Mouse (Mus musculus) layer of hippocampus, adult 8-10 months (tissue): ENCODE results near the gene Tada1. TPM values are rescaled to one million over a fixed set of nuclear protein-coding genes. Genes with fewer than 3 reads are reported as not detected.

ENCODE experiments used
- DNase-seq, 2 experiments: peaks; one replicate each; pipeline ENCODE4 v3.0.0; 2022; ENCODE audit warnings: low spot score in 2 of 2
- total RNA-seq, 4 experiments: library from RNA; stranded (reverse); gene quantifications; 2 replicates each; pipeline ENCODE4 v1.2.4; 2022

Tada1 gene
- total RNA-seq, 4 experiments from 2014 or later, result 36.5 to 41.8 (median 39.3) TPM

- DNase-seq, result no peak
Observed at GRCm38 (mm10) chr1:166382626-166383025, 3.7 kb downstream of the Tada1 start.

DNA sequence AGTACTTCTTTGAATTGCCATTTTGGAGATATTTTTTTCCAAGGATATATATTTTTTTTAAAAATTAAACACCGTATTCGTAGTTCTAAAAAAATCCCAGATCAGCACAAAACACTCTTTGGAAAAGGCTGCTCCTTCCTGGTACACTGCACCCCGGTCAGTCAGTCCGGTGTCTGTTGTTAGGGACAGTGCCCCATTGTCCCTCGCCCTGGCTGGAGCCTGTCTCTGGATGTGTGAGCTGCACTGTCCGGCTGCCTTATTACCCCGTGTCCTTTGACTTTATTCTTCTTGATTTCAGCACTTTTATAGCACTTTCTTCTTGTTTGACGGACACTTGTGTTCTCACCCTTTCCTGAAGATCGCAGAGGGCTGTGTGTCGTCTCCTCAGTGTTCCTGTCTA, 5.7 kb downstream of the Tada1 start:
- no peak for DNase-seq

DNA sequence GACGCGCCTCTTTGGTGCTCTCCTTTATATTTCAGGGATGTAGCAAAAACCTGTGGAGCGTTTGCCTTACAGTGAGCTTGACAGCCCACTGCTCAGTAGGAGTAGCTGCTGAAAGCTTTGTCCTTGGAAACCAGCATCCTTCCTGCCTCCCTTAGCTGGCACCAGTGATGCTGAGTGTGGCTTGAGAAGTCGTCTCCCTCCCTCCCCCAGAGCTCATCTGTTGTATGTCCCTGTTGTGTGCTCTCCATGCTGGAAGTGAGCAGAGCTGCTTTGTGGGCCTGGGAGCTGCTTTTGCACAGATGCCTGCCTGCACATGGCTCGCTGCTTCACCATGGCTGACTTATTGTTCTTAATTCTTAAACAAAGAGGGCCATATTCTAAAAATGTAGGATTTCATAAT, 6.5 kb downstream of the Tada1 start:
- peak in 1 of 2 experiments; percentile 42 for DNase-seq

DNA sequence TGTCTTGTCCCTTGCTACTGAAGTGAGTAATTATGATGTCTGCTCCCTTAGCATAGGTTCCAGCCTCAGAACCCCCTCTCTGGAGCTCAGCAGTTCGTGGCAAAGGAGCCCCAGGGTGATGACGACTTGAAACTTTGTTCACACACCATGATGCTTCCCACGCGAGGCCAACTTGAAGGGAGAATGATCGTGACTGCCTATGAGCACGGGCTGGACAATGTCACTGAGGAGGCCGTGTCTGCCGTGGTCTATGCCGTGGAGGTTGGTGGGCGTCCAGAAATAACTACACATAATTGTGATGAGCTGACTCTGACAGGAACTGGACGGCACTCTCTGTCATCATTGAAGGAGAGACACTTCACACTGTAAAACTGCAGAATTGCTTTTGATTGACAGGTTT, 9.6 kb downstream of the Tada1 start:
- DNase-seq, result peak in 1 of 2 experiments; percentile 1

DNA sequence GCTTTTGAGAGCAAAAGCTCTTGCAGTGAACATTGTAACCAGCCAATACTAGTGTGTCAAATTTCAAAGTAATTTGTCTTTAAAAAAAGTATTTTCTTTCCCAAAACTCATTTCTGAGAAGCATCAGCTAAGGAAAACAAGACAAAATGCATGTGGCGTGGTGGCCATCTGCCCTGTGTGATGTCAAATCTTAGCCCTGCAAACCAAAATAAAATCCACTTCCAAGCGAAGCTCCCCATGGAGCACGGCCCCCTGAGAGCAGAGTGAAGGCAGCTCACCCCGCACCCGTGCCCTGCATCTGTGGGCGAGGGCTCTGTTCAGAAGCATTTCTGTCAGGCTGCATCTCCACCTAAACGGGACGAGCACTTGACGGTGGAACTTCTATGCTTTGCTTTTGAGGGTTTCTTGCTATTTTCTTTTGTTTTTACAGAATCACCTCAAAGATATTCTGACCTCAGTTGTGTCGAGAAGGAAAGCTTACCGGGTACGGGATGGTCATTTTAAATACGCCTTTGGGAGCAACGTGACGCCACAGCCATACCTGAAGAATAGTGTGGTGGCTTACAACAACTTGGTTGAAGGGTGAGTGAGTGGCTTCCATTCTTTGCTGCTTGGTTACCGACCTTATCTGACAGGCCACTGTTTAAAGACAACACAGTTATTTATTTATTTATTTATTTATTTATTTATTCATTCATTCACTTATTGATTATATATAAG, 10.7 kb downstream of the Tada1 start:
- no peak for DNase-seq

- peak in 1 of 2 experiments; percentile 1 for DNase-seq
Observed at GRCm38 (mm10) chr1:166391671-166392070, 12.8 kb downstream of the Tada1 start.

- DNase-seq, result peak in 1 of 2 experiments; percentile 0
Observed at GRCm38 (mm10) chr1:166394770-166395169, 15.9 kb downstream of the Tada1 start.

DNA sequence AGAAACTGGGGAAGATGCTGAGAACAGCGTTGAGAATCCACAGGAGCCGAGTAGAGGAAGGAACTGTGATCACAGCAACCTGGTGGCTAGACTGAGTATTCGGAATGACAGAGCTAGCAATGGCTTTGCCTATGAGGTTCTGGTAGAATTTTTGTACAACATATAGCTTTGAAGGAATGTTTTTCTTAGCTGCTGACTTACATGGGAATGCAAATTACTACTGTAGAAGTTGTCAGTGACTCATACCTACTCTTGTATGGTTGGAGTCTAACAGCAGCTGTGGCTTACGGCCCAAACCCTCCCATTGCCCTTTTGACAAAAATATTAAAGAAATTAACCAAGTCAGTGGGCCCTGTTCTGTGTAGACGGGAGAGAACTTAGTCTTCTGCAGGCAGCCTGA, 16.8 kb downstream of the Tada1 start:
- DNase-seq, result peak in 1 of 2 experiments; percentile 1

DNA sequence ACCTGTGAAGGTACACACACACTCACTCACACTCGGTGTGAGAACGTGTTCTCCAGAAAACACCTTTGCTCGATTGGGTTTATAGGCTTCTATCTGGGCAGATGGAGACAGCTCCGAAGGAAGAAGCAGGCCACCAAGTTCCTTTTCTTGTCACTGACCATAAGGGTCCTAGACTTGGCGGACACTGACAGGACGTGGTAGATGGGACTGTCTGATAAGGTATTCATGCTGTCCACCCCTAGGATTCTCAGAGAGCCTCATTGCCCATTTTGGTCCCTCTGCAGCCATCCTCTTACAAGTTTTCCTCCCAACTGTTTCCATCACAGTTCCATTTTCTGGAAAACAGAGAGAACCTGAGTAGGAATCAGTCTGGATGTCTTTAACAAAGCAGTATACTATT, 17.5 kb downstream of the Tada1 start:
- peak; percentile 1 to 3 for DNase-seq

- DNase-seq, result peak in 1 of 2 experiments; percentile 3
Observed at GRCm38 (mm10) chr1:166401455-166401854, 22.6 kb downstream of the Tada1 start.

DNA sequence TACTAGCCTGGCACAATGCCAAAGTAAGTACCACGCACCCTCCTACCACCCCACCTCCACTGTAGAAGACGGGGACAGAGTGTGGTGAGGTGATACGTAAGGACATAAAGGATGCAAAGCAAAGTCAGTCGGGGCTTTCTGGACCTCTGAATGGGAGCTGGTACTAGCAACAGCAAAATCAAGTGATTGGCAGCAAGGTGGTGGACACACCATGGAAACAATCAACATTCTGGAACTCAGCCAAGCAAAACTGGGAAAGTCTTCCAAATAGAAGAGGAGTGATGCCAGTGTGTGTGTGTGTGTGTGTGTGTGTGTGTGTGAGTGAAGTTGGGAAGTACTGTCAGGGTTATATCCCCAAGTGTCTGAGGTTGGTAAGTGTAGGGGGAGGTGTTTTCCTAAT, 23.1 kb downstream of the Tada1 start:
- DNase-seq, result peak; percentile 29 to 33

- DNase-seq, result peak in 1 of 2 experiments; percentile 1
Observed at GRCm38 (mm10) chr1:166403846-166404245, 24.9 kb downstream of the Tada1 start.

GRCm38 (mm10) chr1:166409177-166409700, 30.3 kb downstream of the Tada1 start:
- no peak for DNase-seq

- DNase-seq, result peak in 1 of 2 experiments; percentile 67
Observed at GRCm38 (mm10) chr1:166409701-166410220, 30.9 kb downstream of the Tada1 start, which contains the start of gene Pogk. Gene Pogk (minus strand): TSS chr1:166409863.

DNA sequence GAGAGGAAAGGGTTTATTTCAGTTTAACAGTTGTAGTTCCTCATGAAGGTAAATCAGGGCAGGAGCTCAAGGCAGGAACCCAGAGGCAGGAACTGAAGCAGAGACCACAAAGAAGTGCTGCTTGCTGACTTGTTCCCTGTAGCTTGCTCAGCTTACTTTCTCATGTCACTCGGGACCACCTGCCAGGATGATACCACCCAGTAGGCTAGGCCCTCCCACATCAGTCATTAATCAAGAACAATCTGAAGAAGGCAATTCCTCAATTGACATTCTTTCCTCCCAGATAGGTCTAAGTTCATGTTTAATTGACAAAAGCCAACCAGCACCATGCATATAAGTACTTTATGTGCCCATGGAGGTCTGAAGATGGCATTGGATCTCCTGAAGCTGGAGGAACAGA, 32.6 kb downstream of the Tada1 start:
- DNase-seq, result no peak

GRCm38 (mm10) chr1:166412266-166412665, 33.4 kb downstream of the Tada1 start:
- no peak for DNase-seq

- no peak for DNase-seq
Observed at GRCm38 (mm10) chr1:166429053-166429452, 50.2 kb downstream of the Tada1 start.

GRCm38 (mm10) chr1:166429809-166430431, 51.0 kb downstream of the Tada1 start:
- no peak for DNase-seq

- no peak for DNase-seq
Observed at GRCm38 (mm10) chr1:166439426-166439825, 60.5 kb downstream of the Tada1 start.

- no peak for DNase-seq
Observed at GRCm38 (mm10) chr1:166441992-166442391, 63.1 kb downstream of the Tada1 start.
